Mouse (Mus musculus) forebrain, embryonic 16.5 days (tissue): ENCODE measurements around the gene Helz2. TPM values are rescaled to one million over a fixed set of nuclear protein-coding genes. Genes with fewer than 3 reads are reported as not detected.

Source experiments
- ATAC-seq: fragments of 200-750 bp; cut with Nextera tagmentation; 2 replicates; pipeline ENCODE4 v1.8.0; 2017; ENCODE audit warnings: mild to moderate bottlenecking, moderate library complexity
- H3K27ac ChIP-seq: fragments of 300-500 bp; sonication (generic); 2 replicates; pipeline ENCODE4 v1.5.1; 2014; ENCODE audit warnings: low read length, control low read depth
- H3K27me3 ChIP-seq: fragments of 300-500 bp; sonication (generic); replicated peaks from 2 replicates; pipeline ENCODE4 v1.6.1; 2014; ENCODE audit warnings: low read length; ENCODE audit not compliant: control insufficient read depth, insufficient read depth
- H3K36me3 ChIP-seq: fragments of 300-500 bp; sonication (generic); 2 replicates; pipeline ENCODE4 v1.6.1; 2014; ENCODE audit not compliant: control insufficient read depth, insufficient read depth
- H3K4me1 ChIP-seq: fragments of 300-500 bp; sonication (generic); replicated peaks from 2 replicates; pipeline ENCODE4 v1.6.1; 2014; ENCODE audit warnings: low read length; ENCODE audit not compliant: control insufficient read depth, insufficient read depth
- H3K4me2 ChIP-seq: fragments of 300-500 bp; sonication (generic); 2 replicates; pipeline ENCODE4 v1.6.1; 2014; ENCODE audit warnings: mild to moderate bottlenecking, low read length, control low read depth
- H3K4me3 ChIP-seq: fragments of 300-500 bp; sonication (generic); replicated peaks from 2 replicates; pipeline ENCODE4 v1.5.1; 2014; ENCODE audit warnings: mild to moderate bottlenecking, low read length, control low read depth
- H3K9ac ChIP-seq: fragments of 300-500 bp; sonication (generic); replicated peaks from 2 replicates; pipeline ENCODE4 v1.6.1; 2014; ENCODE audit warnings: low read depth, low read length, control low read depth
- H3K9me3 ChIP-seq: fragments of 300-500 bp; sonication (generic); 2 replicates; pipeline ENCODE4 v1.6.1; 2016; ENCODE audit warnings: low read length; ENCODE audit not compliant: control insufficient read depth
- WGBS: fragments of 180-500 bp; shearing (Covaris S2); extraction: QIAGEN DNeasy Blood & Tissue Kit; methylation state at CpG from one replicate; pipeline ENCODE4 v1.1.7; 2014; 5-methylcytosine and 5-hydroxymethylcytosine counted together
- polyA plus RNA-seq: library from polyadenylated mRNA; unstranded; fragments of >200 nt; fragmentation: Nextera tagmentation; extraction: Ambion mirVana; gene quantifications from 2 replicates; pipeline ENCODE4 v1.2.1, GENCODE M21; 2015

The Helz2 gene
- polyA plus RNA-seq, 1 experiment from 2014 or later = 0.42 TPM

DNA sequence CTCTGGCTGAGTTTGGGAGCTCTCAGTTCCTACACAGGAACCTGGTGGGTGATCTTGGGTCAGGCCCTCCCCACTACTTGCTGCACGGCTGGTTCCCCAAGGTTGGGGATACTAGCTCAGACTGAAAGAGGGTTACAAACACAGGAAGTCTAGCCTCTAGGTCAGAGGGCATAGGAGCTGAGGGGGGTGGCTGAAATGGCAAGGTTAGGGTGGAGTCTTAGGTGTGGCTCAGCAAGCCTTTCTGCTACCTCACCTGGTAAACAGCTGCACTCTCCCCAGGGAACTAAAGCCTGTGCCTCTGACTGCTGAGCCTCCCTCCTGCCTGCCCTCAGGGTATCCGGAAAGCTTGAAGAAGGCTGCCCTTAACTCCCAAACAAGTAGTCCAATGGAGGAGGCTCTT, 53.1 kb downstream of the Helz2 start:
- 85% methylated on average over 2 of the region's 2 CpGs for WGBS
- peaks cover 12% of the 10 kb centered on the region for H3K4me1 ChIP-seq
- peak overlapping the region; percentile 55 for H3K4me2 ChIP-seq
- peak overlapping the region; percentile 16; the same call in 1 of the 2 replicates for H3K9ac ChIP-seq
- H3K4me3 ChIP-seq = peak overlapping the region; percentile 79
- no peaks in the 10 kb centered on the region for H3K27me3 ChIP-seq
- H3K9me3 ChIP-seq = no peaks in the 10 kb centered on the region
- no peak for ATAC-seq
- peaks cover 2% of the 10 kb centered on the region; the same call in 1 of the 2 replicates for H3K36me3 ChIP-seq
- peak overlapping the region; percentile 32; the same call in 1 of the 2 replicates for H3K27ac ChIP-seq

DNA sequence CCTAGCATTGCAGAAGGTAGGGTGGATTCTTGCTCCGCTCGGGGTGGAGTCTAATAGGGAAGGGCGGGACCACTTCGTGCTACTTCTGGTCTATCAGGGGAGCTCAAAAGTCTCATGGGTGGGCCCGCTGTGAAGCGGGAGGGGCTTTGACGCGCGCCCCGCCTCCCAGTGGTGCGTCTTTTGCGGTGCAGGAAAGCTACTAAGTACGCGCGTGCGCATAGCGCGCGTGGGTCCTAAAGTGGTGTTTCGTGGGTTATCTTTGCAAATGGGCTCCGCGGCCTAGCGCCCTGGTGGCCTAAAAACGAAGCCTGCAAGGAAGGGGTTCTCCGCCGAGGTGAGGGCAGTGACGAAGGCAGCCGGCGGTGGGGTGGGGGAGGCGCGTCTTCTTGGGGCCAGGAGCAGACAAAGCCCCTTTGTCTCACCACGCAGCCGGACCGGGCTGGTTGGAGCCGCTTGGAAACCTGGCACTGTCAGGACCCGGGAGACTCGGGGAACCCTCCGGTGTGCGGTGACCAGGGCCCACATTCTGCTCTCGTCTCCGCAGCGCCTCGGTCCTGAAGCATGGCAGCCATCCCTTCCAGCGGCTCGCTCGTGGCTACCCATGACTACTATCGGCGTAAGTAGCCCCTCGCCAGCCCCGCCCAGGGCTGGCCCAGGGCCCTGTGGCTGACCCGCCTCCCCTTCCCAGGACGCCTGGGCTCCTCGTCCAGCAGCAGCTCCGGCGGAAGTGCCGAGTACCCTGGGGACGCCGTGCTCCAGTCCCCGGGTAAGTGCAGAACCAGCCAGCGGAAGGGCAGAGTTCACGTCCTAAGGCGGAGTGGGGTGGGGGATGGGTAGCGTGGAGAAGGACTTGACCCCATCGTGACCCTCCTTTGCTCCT, 54.5 kb downstream of the Helz2 start, which contains the start of gene Ppdpf:
Gene Ppdpf (plus strand): TSS at position 127 of the 880 bp plus-strand sequence.
- Histone ChIP-seq H3K9ac (peak within 1 kb of the TSS; percentile 97), H3K9me3 (no peaks in the 10 kb centered on the region), H3K27me3 (no peaks in the 10 kb centered on the region), H3K4me1 (peaks cover 12% of the 10 kb centered on the region), H3K4me2 (peak within 1 kb of the TSS; percentile 55), H3K36me3 (peaks cover 2% of the 10 kb centered on the region; the same call in 1 of the 2 replicates), H3K4me3 (peak within 1 kb of the TSS; percentile 79), H3K27ac (peak within 1 kb of the TSS; percentile 93)
- WGBS = under 1% methylated on average over 63 of the region's 64 CpGs
- peak; percentile 96 for ATAC-seq

DNA sequence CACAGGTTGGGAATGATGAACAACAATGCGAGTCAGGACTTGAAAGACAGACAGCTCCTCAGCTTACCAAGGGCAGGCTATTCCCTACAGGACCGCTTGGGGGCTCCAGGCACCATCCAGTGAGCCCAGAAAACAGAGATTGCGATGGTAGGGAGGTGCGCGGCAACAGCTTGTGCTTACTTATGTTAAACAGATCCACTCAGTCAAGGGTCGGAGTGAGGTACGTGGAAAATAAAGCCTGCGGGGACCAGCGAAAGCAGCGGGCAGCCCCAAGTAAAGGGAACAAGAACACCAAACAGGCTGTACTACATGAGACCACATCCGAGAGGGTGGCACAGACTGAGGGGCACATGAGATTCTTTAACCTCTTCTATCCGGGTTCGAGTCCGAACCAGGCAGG, 55.2 kb downstream of the Helz2 start:
- Histone ChIP-seq H3K4me1 (peaks cover 12% of the 10 kb centered on the region), H3K9me3 (no peaks in the 10 kb centered on the region), H3K4me2 (peak overlapping the region; percentile 55), H3K27ac (peak overlapping the region; percentile 93), H3K4me3 (peak overlapping the region; percentile 79), H3K27me3 (no peaks in the 10 kb centered on the region), H3K9ac (peak overlapping the region; percentile 97), H3K36me3 (peaks cover 2% of the 10 kb centered on the region; the same call in 1 of the 2 replicates)
- under 1% methylated on average over 14 of the region's 14 CpGs for WGBS
- ATAC-seq = peak; percentile 87

DNA sequence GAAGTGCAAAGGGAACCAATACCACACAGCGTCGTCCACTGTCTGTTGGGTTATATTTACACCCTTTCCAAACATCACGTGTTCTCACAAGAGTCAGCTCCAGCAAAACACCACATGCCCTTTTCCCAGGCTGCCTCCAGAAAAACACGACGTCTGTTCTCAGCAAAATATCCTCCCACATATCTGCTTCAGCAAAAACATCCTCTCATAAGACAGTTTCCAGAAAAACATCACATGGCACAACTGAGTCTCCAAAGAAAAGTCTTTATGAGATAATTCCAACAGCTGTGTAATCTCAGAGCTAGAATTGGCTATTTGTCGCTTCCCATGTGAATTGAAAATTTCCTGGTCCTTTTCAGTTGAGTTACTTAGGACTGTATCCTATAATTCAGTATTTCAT, 60.9 kb downstream of the Helz2 start:
- ATAC-seq = no peak
- Histone ChIP-seq H3K9ac (no peak overlapping the region), H3K4me1 (no peaks in the 10 kb centered on the region), H3K9me3 (no peaks in the 10 kb centered on the region), H3K4me2 (no peak overlapping the region), H3K27me3 (no peaks in the 10 kb centered on the region), H3K4me3 (no peak overlapping the region), H3K27ac (no peak overlapping the region), H3K36me3 (no peaks in the 10 kb centered on the region)
- WGBS = 83% methylated on average over 6 of the region's 6 CpGs

DNA sequence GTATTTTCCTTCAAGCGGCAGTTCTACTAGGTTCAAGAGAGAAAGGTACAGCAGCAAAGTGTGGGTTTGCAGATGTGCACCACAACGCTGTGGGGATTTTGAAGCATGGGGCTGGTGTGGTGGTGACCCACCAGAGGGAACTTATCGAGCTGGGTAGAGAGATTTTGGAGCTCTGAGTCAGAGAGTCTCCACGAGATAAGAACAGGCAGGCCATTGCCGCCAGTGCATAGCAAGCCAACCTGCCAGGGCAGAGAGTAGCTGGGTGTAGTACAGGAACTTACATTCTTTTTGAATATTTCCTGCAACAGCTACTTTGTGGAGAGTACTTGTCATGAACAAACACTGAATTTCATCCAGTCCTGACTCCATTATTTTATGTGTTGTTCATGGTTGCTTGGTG, 63.4 kb downstream of the Helz2 start:
- Histone ChIP-seq H3K4me1 (no peaks in the 10 kb centered on the region), H3K9me3 (no peaks in the 10 kb centered on the region), H3K27me3 (no peaks in the 10 kb centered on the region), H3K4me2 (no peak overlapping the region), H3K9ac (no peak overlapping the region), H3K4me3 (no peak overlapping the region), H3K36me3 (no peaks in the 10 kb centered on the region), H3K27ac (no peak overlapping the region)
- WGBS = 89% methylated on average over 5 of the region's 5 CpGs
- ATAC-seq = no peak

DNA sequence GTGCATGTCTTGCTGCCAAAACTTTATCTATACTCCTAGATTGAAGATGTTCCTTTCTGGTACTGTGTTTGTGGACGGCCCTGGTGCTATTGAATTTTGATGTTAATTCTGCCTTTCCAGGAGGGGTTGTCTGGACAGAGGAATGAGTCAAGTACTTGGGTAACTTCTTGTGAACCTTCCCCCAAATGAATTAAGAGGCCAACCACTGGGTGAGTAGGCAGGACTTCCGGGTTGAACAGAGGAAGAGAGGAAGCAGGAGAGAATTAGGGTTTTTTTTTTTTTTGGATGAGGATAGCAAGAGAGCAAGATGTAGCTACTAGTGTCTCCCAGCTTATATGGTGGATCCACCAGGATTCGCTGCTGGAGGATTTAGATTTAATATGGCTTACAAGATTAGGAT, 63.8 kb downstream of the Helz2 start:
- Histone ChIP-seq H3K9me3 (no peaks in the 10 kb centered on the region), H3K27ac (no peak overlapping the region), H3K4me2 (no peak overlapping the region), H3K36me3 (no peaks in the 10 kb centered on the region), H3K4me3 (no peak overlapping the region), H3K4me1 (no peaks in the 10 kb centered on the region), H3K27me3 (no peaks in the 10 kb centered on the region), H3K9ac (no peak overlapping the region)
- ATAC-seq = no peak
- 79% methylated on average over 3 of the region's 3 CpGs for WGBS

Other genes starting within 250 kb of the Helz2 start
- 6.9 and 9.9 TPM in 2 replicates for gene Chrna4, start 198.5 kb downstream of the Helz2 start, polyA plus RNA-seq
- 45.5 and 54.9 TPM in 2 replicates for gene Kcnq2, start 106.7 kb downstream of the Helz2 start, polyA plus RNA-seq
- gene Eef1a2, start 85.0 kb downstream of the Helz2 start, polyA plus RNA-seq = 5.7 and 6.0 TPM in 2 replicates
- 433 and 453 TPM in 2 replicates for gene Ppdpf, start 54.8 kb downstream of the Helz2 start, polyA plus RNA-seq
- not detected in 2 replicates for gene Ptk6, start 39.2 kb downstream of the Helz2 start, polyA plus RNA-seq
- 0.08 and 0.09 TPM in 2 replicates for gene Srms, start 28.8 kb downstream of the Helz2 start, polyA plus RNA-seq
- gene Fndc11, start 22.0 kb downstream of the Helz2 start, polyA plus RNA-seq = not detected in 2 replicates
- 22.0 and 22.7 TPM in 2 replicates for gene Gmeb2, start 46.0 kb upstream of the Helz2 start, polyA plus RNA-seq
- gene Stmn3, start 72.5 kb upstream of the Helz2 start, polyA plus RNA-seq = 899 and 1,155 TPM in 2 replicates
- gene Rtel1, start 77.7 kb upstream of the Helz2 start, polyA plus RNA-seq = 35.3 and 42.5 TPM in 2 replicates
- gene Zgpat, start 122.9 kb upstream of the Helz2 start, polyA plus RNA-seq = 81.6 and 91.5 TPM in 2 replicates
- 93.7 and 107 TPM in 2 replicates for gene Arfrp1, start 123.4 kb upstream of the Helz2 start, polyA plus RNA-seq
- gene Lime1, start 138.1 kb upstream of the Helz2 start, polyA plus RNA-seq = 52.1 and 61.1 TPM in 2 replicates
- gene Zbtb46, start 217.4 kb upstream of the Helz2 start, polyA plus RNA-seq = 9.5 and 11.9 TPM in 2 replicates